Mouse (Mus musculus): ENCODE data around the gene Gm28308.

DNA sequence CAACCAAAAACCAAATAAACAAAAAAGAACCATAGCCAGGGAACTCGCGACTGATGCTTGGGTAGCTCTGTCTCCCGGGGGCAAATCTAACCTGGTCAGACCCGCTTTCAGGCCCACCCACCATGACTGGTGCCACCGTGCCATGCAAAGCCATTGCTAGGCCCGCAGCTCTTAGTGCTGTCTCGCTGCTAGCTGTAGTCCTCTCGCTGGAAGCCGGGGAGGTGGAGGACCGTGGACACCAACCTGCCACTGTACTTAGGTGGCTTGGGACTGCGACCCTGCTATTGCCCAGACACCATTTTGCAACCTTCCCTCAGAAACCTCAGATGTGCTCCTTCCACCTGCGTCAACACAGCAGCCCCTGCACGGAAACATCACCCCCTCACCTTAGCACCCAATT, 1.2 kb downstream of the Gm28308 start:
- TF ChIP-seq MAX (IDR thresholded peaks at IDR 0.05; ENCODE audit: low read length) (no peak), UBTF (IDR thresholded peaks at IDR 0.05; ENCODE audit: borderline replicate concordance, insufficient read depth, low read depth, low read length) (no peak), HCFC1 (IDR thresholded peaks at IDR 0.05; ENCODE audit: low read depth, low read length) (no peak), POLR2AphosphoS5 (IDR thresholded peaks at IDR 0.05; ENCODE audit: borderline replicate concordance, low read depth, low read length) (no peak), CTCF (IDR thresholded peaks at IDR 0.05 in 2 of 3, conservative IDR thresholded peaks at IDR 0.05 in 1 of 3; ENCODE audit: control insufficient read depth in 1 of 3, insufficient read depth in 1 of 3, low read depth in 2 of 3, low read length in 3 of 3, poor library complexity in 1 of 3, severe bottlenecking in 1 of 3) (no peak), NRF1 (IDR thresholded peaks at IDR 0.05; ENCODE audit: insufficient read depth, low read depth, low read length, poor library complexity, severe bottlenecking) (no peak), GATA1 (IDR thresholded peaks at IDR 0.05; ENCODE audit: low read depth, low read length) (no peak), TAL1 (IDR thresholded peaks at IDR 0.05; ENCODE audit: low read length) (no peak), EP300 (IDR thresholded peaks at IDR 0.05; ENCODE audit: low read depth in 1 of 2, low read length in 2 of 2) (no peak), ETS1 (IDR thresholded peaks at IDR 0.05; ENCODE audit: low read depth, low read length) (no peak), POLR2A (IDR thresholded peaks at IDR 0.05; ENCODE audit: control insufficient read depth in 1 of 2, insufficient read depth in 1 of 2, low read depth in 1 of 2, low read length in 2 of 2, poor library complexity in 1 of 2) (no peak), SMC3 (IDR thresholded peaks at IDR 0.05; ENCODE audit: low read depth, low read length) (no peak), USF2 (IDR thresholded peaks at IDR 0.05; ENCODE audit: borderline replicate concordance in 1 of 2, insufficient read depth in 1 of 2, low read depth in 1 of 2, low read length in 2 of 2) (no peak)
